Mouse (Mus musculus) MEL (cell line): ENCODE results near the gene Klhl12.

Experiments used
- CTCF ChIP-seq, 3 experiments: IDR thresholded peaks in 2 of 3; conservative IDR thresholded peaks in 1 of 3; 2 replicates each; pipeline ENCODE4 v1.5.1; 2011 to 2012; ENCODE audit warnings: low read length in 3 of 3, low read depth in 2 of 3, mild to moderate bottlenecking in 2 of 3, improper control_type of control experiment in 1 of 3, inconsistent platforms in 1 of 3, mixed read lengths in 1 of 3, moderate library complexity in 1 of 3; ENCODE audit not compliant: control insufficient read depth in 1 of 3, insufficient read depth in 1 of 3, poor library complexity in 1 of 3, severe bottlenecking in 1 of 3
- GATA1 ChIP-seq: IDR thresholded peaks from 2 replicates; pipeline ENCODE4 v1.6.1; 2011; ENCODE audit warnings: low read depth, low read length, improper control_type of control experiment
- MYC ChIP-seq: IDR thresholded peaks from 2 replicates; pipeline ENCODE4 v1.6.1; 2011; ENCODE audit warnings: low read depth, mild to moderate bottlenecking, low read length, improper control_type of control experiment, moderate library complexity
- NRF1 ChIP-seq: IDR thresholded peaks from 2 replicates; pipeline ENCODE4 v1.6.1; 2014; ENCODE audit warnings: low read depth, mild to moderate bottlenecking, inconsistent platforms, low read length, improper control_type of control experiment, moderate library complexity; ENCODE audit not compliant: poor library complexity, insufficient read depth, severe bottlenecking
- POLR2A ChIP-seq, 2 experiments: IDR thresholded peaks; 2 replicates each; pipeline ENCODE4 v1.6.1; 2011 to 2012; ENCODE audit warnings: low read length in 2 of 2, mild to moderate bottlenecking in 2 of 2, control low read depth in 1 of 2, improper control_type of control experiment in 1 of 2, low read depth in 1 of 2, moderate library complexity in 1 of 2; ENCODE audit not compliant: control insufficient read depth in 1 of 2, insufficient read depth in 1 of 2, poor library complexity in 1 of 2
- SIN3A ChIP-seq: IDR thresholded peaks from 2 replicates; pipeline ENCODE4 v1.6.1; 2012; ENCODE audit warnings: low read length, improper control_type of control experiment, inconsistent platforms
- TBP ChIP-seq: IDR thresholded peaks from 2 replicates; pipeline ENCODE4 v1.8.0; 2011; ENCODE audit warnings: low read depth, low read length, improper control_type of control experiment
- USF2 ChIP-seq, 2 experiments: IDR thresholded peaks; 2 replicates each; pipeline ENCODE4 v1.6.1; 2011 to 2012; ENCODE audit warnings: improper control_type of control experiment in 2 of 2, low read length in 2 of 2, borderline replicate concordance in 1 of 2, inconsistent platforms in 1 of 2, low read depth in 1 of 2, mild to moderate bottlenecking in 1 of 2; ENCODE audit not compliant: insufficient read depth in 1 of 2
- ZKSCAN1 ChIP-seq: IDR thresholded peaks from 2 replicates; pipeline ENCODE4 v1.6.1; 2012; ENCODE audit warnings: low read depth, mild to moderate bottlenecking, inconsistent platforms, low read length, improper control_type of control experiment, moderate library complexity
- ZMIZ1 ChIP-seq: IDR thresholded peaks from 2 replicates; pipeline ENCODE4 v1.6.1; 2012; ENCODE audit warnings: low read depth, mild to moderate bottlenecking, inconsistent platforms, low read length, improper control_type of control experiment, moderate library complexity

- TF ChIP-seq TBP (0 out of 2 replicates have a peak, but pooled peaks have one; percentile 18), CTCF (IDR thresholded peaks at IDR 0.05 in 2 of 3, conservative IDR thresholded peaks at IDR 0.05 in 1 of 3; ENCODE audit: control insufficient read depth in 1 of 3, insufficient read depth in 1 of 3, low read depth in 2 of 3, low read length in 3 of 3, poor library complexity in 1 of 3, severe bottlenecking in 1 of 3) (no peak), NRF1 (no peak), POLR2A (IDR thresholded peaks at IDR 0.05; ENCODE audit: control insufficient read depth in 1 of 2, insufficient read depth in 1 of 2, low read depth in 1 of 2, low read length in 2 of 2, poor library complexity in 1 of 2) (no peak), ZMIZ1 (no peak), USF2 (IDR thresholded peaks at IDR 0.05; ENCODE audit: borderline replicate concordance in 1 of 2, insufficient read depth in 1 of 2, low read depth in 1 of 2, low read length in 2 of 2) (no peak), ZKSCAN1 (no peak), GATA1 (peak; percentile 89), SIN3A (peak; percentile 48), MYC (0 out of 2 replicates have a peak, but pooled peaks have one; percentile 37)
Observed at GRCm38 (mm10) chr1:134418414-134418975, 36.8 kb upstream of the Klhl12 start.
